Mouse (Mus musculus) limb, embryonic 11.5 days (tissue): ENCODE results near the gene Gm6217. TPM values are rescaled to one million over a fixed set of nuclear protein-coding genes. Genes with fewer than 3 reads are reported as not detected.
"Not testable (repeated sequence)": the region's sequence is repeated elsewhere in the genome, so short reads cannot be mapped to it uniquely, and the experiment has no call there.

Source experiments
- ATAC-seq: fragments of 200-750 bp; cut with Nextera tagmentation; 2 replicates; pipeline ENCODE4 v1.8.0; 2017; ENCODE audit warnings: low read depth; ENCODE audit not compliant: insufficient number of reproducible peaks, low FRiP score, low TSS enrichment
- DNase-seq: peaks from one replicate; pipeline ENCODE4 v3.0.0-alpha.2; 2015; ENCODE audit warnings: low spot score
- H3K27ac ChIP-seq: fragments of 300-500 bp; sonication (generic); replicated peaks from 2 replicates; pipeline ENCODE4 v1.5.1; 2014; ENCODE audit warnings: low read depth, mild to moderate bottlenecking, low read length
- H3K27me3 ChIP-seq: fragments of 300-500 bp; sonication (generic); 2 replicates; pipeline ENCODE4 v1.6.1; 2014; ENCODE audit warnings: mild to moderate bottlenecking, low read length, mixed read lengths; ENCODE audit not compliant: control insufficient read depth, insufficient read depth
- H3K36me3 ChIP-seq: fragments of 300-500 bp; sonication (generic); 2 replicates; pipeline ENCODE4 v1.6.1; 2014; ENCODE audit warnings: mild to moderate bottlenecking, low read length, moderate library complexity, mixed read lengths; ENCODE audit not compliant: control insufficient read depth, insufficient read depth
- H3K4me1 ChIP-seq: fragments of 300-500 bp; sonication (generic); 2 replicates; pipeline ENCODE4 v1.6.1; 2014; ENCODE audit warnings: low read length, mixed read lengths; ENCODE audit not compliant: control insufficient read depth, insufficient read depth
- H3K4me2 ChIP-seq: fragments of 300-500 bp; sonication (generic); 2 replicates; pipeline ENCODE4 v1.6.1; 2014; ENCODE audit warnings: low read depth, mild to moderate bottlenecking, moderate library complexity; ENCODE audit not compliant: severe bottlenecking
- H3K4me3 ChIP-seq: fragments of 300-500 bp; sonication (generic); 2 replicates; pipeline ENCODE4 v1.5.1; 2014; ENCODE audit warnings: low read depth, low read length
- H3K9ac ChIP-seq: fragments of 300-500 bp; sonication (generic); 2 replicates; pipeline ENCODE4 v1.6.1; 2014; ENCODE audit warnings: mild to moderate bottlenecking, low read length
- H3K9me3 ChIP-seq: fragments of 300-500 bp; sonication (generic); 2 replicates; pipeline ENCODE4 v1.6.1; 2016; ENCODE audit warnings: low read length; ENCODE audit not compliant: control insufficient read depth
- WGBS: fragments of 180-500 bp; shearing (Covaris S2); extraction: QIAGEN DNeasy Blood & Tissue Kit; methylation state at CpG from one replicate; pipeline ENCODE4 v1.1.7; 2014; 5-methylcytosine and 5-hydroxymethylcytosine counted together
- polyA plus RNA-seq: library from polyadenylated mRNA; unstranded; fragments of >200 nt; fragmentation: Nextera tagmentation; extraction: Ambion mirVana; gene quantifications from 2 replicates; pipeline ENCODE4 v1.2.1, GENCODE M21; 2014

Gene Gm6217
- polyA plus RNA-seq, 1 experiment from 2014 or later: not detected

DNA sequence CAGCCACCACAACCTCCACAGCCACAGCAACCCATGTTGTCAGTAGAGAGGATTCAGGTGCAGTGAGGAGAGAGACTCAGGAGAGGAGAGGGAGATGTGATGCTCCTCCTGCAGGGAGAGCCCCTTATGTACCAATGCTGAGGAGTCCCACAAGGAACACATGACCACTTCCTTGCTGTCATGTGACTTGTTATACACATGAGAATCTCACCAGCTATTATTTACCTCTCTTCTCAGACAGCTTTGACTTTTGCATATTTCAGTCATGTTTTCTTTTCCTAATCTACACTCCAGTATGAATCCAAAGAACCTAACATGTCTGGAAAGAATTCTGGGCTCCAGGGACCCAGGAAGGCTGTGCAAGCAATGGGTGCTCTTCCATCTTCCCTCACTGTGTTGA, 24.7 kb upstream of the Gm6217 start, which contains the start of gene Gm7544:
TSS of gene Gm7544 (minus strand) at position 101 of the 400 bp plus-strand sequence.
- H3K4me2 ChIP-seq, ATAC-seq, DNase-seq, H3K27ac ChIP-seq, H3K9me3 ChIP-seq, H3K4me3 ChIP-seq, H3K36me3 ChIP-seq, H3K4me1 ChIP-seq, H3K9ac ChIP-seq, H3K27me3 ChIP-seq: not testable (repeated sequence)

- no peak for DNase-seq
- WGBS: 87% methylated on average over 2 of the region's 2 CpGs
- ATAC-seq: no peak
- Histone ChIP-seq H3K27ac (no peak overlapping the region), H3K36me3 (no peaks in the 10 kb centered on the region), H3K27me3 (no peaks in the 10 kb centered on the region), H3K9me3 (no peaks in the 10 kb centered on the region), H3K4me1 (no peaks in the 10 kb centered on the region), H3K9ac (no peak overlapping the region), H3K4me3 (no peak overlapping the region), H3K4me2 (no peak overlapping the region)
These were observed 17.4 kb upstream of the Gm6217 start for GRCm38 (mm10) chr1:82948601-82949000.

- not testable (repeated sequence) for ATAC-seq
These were observed 14.8 kb upstream of the Gm6217 start for GRCm38 (mm10) chr1:82946029-82946428.

DNA sequence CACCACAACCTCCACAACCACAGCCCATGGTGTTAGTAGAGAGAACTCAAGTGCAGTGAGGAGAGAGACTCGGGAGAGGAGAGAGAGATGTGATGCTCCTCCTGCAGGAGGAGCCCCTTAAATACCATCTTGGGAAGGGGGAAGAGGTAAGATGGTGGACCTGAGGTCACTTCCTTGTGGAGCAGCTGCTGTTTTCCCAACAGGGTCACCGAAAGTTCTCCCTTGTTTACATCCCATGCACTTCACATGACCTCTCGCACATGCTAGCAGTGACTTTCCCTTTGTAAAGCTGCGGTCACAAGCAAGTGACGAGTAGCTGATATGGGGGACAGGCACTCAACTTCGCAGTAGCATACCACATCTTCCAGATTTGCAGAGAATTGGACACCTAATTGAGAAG, 12.1 kb upstream of the Gm6217 start, which contains the start of gene A030003K21Rik:
TSS of gene A030003K21Rik (minus strand) at position 94 of the 400 bp plus-strand sequence.
- DNase-seq, H3K27me3 ChIP-seq, H3K36me3 ChIP-seq, H3K9ac ChIP-seq, H3K4me3 ChIP-seq, H3K4me2 ChIP-seq, H3K9me3 ChIP-seq, H3K27ac ChIP-seq, H3K4me1 ChIP-seq, ATAC-seq: not testable (repeated sequence)
- no CpG with 5 or more reads among the region's 6 CpGs for WGBS

More at GRCm38 (mm10) chr1:82946029-82946428, 14.8 kb upstream of the Gm6217 start:
- H3K4me1 ChIP-seq, H3K36me3 ChIP-seq, DNase-seq, H3K27me3 ChIP-seq, H3K27ac ChIP-seq, H3K4me2 ChIP-seq, H3K9ac ChIP-seq, H3K9me3 ChIP-seq, H3K4me3 ChIP-seq: not testable (repeated sequence)
- 100% methylated on average over 2 of the region's 2 CpGs for WGBS

- not testable (repeated sequence) for H3K4me1 ChIP-seq, H3K27ac ChIP-seq, DNase-seq, ATAC-seq, H3K4me2 ChIP-seq, H3K4me3 ChIP-seq, H3K36me3 ChIP-seq, H3K9me3 ChIP-seq, H3K9ac ChIP-seq, H3K27me3 ChIP-seq
- 88% methylated on average over 1 of the region's 2 CpGs for WGBS
These were observed 11.3 kb upstream of the Gm6217 start for GRCm38 (mm10) chr1:82942505-82942904.

DNA sequence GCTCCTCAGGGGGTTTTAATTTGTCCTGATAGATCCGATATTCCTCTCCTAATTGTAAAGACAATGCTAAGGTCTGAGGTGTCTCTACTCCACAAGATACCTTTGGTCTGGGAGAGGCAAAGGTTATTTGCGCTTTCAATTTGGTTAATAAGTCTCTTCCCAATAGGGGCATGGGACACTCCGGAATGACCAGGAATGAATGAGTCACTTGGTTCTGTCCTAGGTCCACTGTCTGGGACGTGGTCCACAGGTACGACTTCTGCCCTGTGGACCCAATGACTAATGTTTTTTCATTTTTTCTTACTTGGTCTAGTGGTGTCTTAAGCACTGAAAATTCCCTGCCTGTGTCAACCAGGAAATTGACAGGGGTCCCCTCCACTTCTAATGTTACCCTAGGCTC, 7.5 kb upstream of the Gm6217 start:
- DNase-seq (no peak), ATAC-seq (no peak)
- Histone ChIP-seq H3K4me2 (no peak overlapping the region), H3K9me3 (no peaks in the 10 kb centered on the region), H3K27ac (no peak overlapping the region), H3K36me3 (no peaks in the 10 kb centered on the region), H3K4me1 (no peaks in the 10 kb centered on the region), H3K9ac (no peak overlapping the region), H3K27me3 (no peaks in the 10 kb centered on the region), H3K4me3 (no peak overlapping the region)
- WGBS: 88% methylated on average over 5 of the region's 5 CpGs

- H3K27me3 ChIP-seq, H3K4me3 ChIP-seq, H3K27ac ChIP-seq, H3K4me1 ChIP-seq, H3K9me3 ChIP-seq, H3K36me3 ChIP-seq, H3K9ac ChIP-seq, ATAC-seq, DNase-seq, H3K4me2 ChIP-seq: not testable (repeated sequence)
- WGBS: 80% methylated on average over 3 of the region's 3 CpGs
These were observed 641 bp downstream of the Gm6217 start for GRCm38 (mm10) chr1:82930558-82930957.

GRCm38 (mm10) chr1:82924650-82925049, 6.5 kb downstream of the Gm6217 start, which contains the start of gene A030014E15Rik:
Gene A030014E15Rik (plus strand): TSS chr1:82924917.
- DNase-seq (no peak), ATAC-seq (no peak)

GRCm38 (mm10) chr1:82913434-82913833, 17.8 kb downstream of the Gm6217 start:
- H3K4me2 ChIP-seq, H3K27me3 ChIP-seq, H3K36me3 ChIP-seq, H3K9me3 ChIP-seq, H3K9ac ChIP-seq, H3K4me3 ChIP-seq, H3K4me1 ChIP-seq, ATAC-seq, H3K27ac ChIP-seq, DNase-seq: not testable (repeated sequence)
- WGBS: 100% methylated on average over 5 of the region's 5 CpGs

More at GRCm38 (mm10) chr1:82924650-82925049, 6.5 kb downstream of the Gm6217 start, which contains the start of gene A030014E15Rik:
- Histone ChIP-seq H3K4me3 (no peak within 1 kb of the TSS), H3K4me2 (no peak within 1 kb of the TSS), H3K4me1 (no peaks in the 10 kb centered on the region), H3K9me3 (no peaks in the 10 kb centered on the region), H3K27ac (no peak within 1 kb of the TSS), H3K36me3 (no peaks in the 10 kb centered on the region), H3K9ac (no peak within 1 kb of the TSS), H3K27me3 (no peaks in the 10 kb centered on the region)
- WGBS: 90% methylated on average over 6 of the region's 6 CpGs
